Mouse (Mus musculus) heart, adult 8-10 months (tissue): ENCODE data around the gene Olfr47. TPM values are rescaled to one million over a fixed set of nuclear protein-coding genes. Genes with fewer than 3 reads are reported as not detected.
A peak's percentile ranks its signal among the peaks of the same experiment; 100 is the strongest.
"Not testable (repeated sequence)": the region's sequence is repeated elsewhere in the genome, so short reads cannot be mapped to it uniquely, and the experiment has no call there.

Experiments
- DNase-seq: peaks from one replicate; pipeline ENCODE4 v3.0.0; 2022; ENCODE audit warnings: low spot score
- total RNA-seq, 4 experiments: library from RNA; stranded (reverse); gene quantifications; 2 replicates each; pipeline ENCODE4 v1.2.4; 2022

The Olfr47 gene
- total RNA-seq: not detected

- DNase-seq: not testable (repeated sequence)
Observed at GRCm38 (mm10) chr6:43231255-43231654, at the start of gene Olfr47. Gene Olfr47, plus strand, starts transcription at chr6:43231529.

GRCm38 (mm10) chr6:43190986-43191385 lies 40.3 kb upstream of the Olfr47 start:
- DNase-seq: no peak

- no peak for DNase-seq
Observed at GRCm38 (mm10) chr6:43196781-43197180, 34.5 kb upstream of the Olfr47 start, which contains the start of gene Olfr435. Gene Olfr435, plus strand, starts transcription at chr6:43197146.

GRCm38 (mm10) chr6:43198094-43198493 lies 33.2 kb upstream of the Olfr47 start:
- no peak for DNase-seq

GRCm38 (mm10) chr6:43202786-43203185 lies 28.5 kb upstream of the Olfr47 start:
- no peak for DNase-seq

GRCm38 (mm10) chr6:43205355-43205754 lies 26.0 kb upstream of the Olfr47 start:
- no peak for DNase-seq

GRCm38 (mm10) chr6:43212873-43213272 lies 18.5 kb upstream of the Olfr47 start, which contains the start of gene Olfr434:
Gene Olfr434, plus strand, starts transcription at chr6:43213021.
- not testable (repeated sequence) for DNase-seq

GRCm38 (mm10) chr6:43242061-43242460 lies 10.7 kb downstream of the Olfr47 start:
- no peak for DNase-seq

- DNase-seq: no peak
Observed at GRCm38 (mm10) chr6:43247396-43247795, 16.1 kb downstream of the Olfr47 start.

- no peak for DNase-seq
Observed at GRCm38 (mm10) chr6:43252994-43253393, 21.7 kb downstream of the Olfr47 start.

GRCm38 (mm10) chr6:43254193-43254926 lies 23.0 kb downstream of the Olfr47 start:
- peak; percentile 33 for DNase-seq

- peak; percentile 39 for DNase-seq
Observed at GRCm38 (mm10) chr6:43260756-43261155, 29.4 kb downstream of the Olfr47 start.

GRCm38 (mm10) chr6:43265363-43266041 lies 34.2 kb downstream of the Olfr47 start, which contains the start of gene Arhgef5:
Gene Arhgef5, plus strand, starts transcription at chr6:43265582.
- peak; percentile 52 for DNase-seq

- peak; percentile 42 for DNase-seq
Observed at GRCm38 (mm10) chr6:43266356-43266755, 35.0 kb downstream of the Olfr47 start.

- DNase-seq: peak; percentile 35
Observed at GRCm38 (mm10) chr6:43272597-43272996, 41.3 kb downstream of the Olfr47 start.

- no peak for DNase-seq
Observed at GRCm38 (mm10) chr6:43274123-43274522, 42.8 kb downstream of the Olfr47 start.

- no peak for DNase-seq
Observed at GRCm38 (mm10) chr6:43278247-43278646, 46.9 kb downstream of the Olfr47 start.

GRCm38 (mm10) chr6:43280481-43280880 lies 49.2 kb downstream of the Olfr47 start:
- DNase-seq: no peak

Other genes starting within 250 kb of the Olfr47 start
- not detected for gene Olfr441, start 125.2 kb upstream of the Olfr47 start, total RNA-seq
- not detected for gene Olfr237-ps1, start 85.0 kb upstream of the Olfr47 start, total RNA-seq
- not detected for gene Olfr437, start 68.2 kb upstream of the Olfr47 start, total RNA-seq
- gene Olfr13, start 59.4 kb upstream of the Olfr47 start, total RNA-seq: not detected
- gene Olfr435, start 34.4 kb upstream of the Olfr47 start, total RNA-seq: not detected
- gene Olfr434, start 18.5 kb upstream of the Olfr47 start, total RNA-seq: not detected
- 10 to 100 TPM; 13.7 to 16.9 (median 15.6) TPM for gene Arhgef5, start 34.1 kb downstream of the Olfr47 start, total RNA-seq
- not detected for gene Nobox, start 78.0 kb downstream of the Olfr47 start, total RNA-seq